Mouse (Mus musculus) liver, embryonic 15.5 days (tissue): ENCODE data around the gene Man1c1. TPM values are rescaled to one million over a fixed set of nuclear protein-coding genes. Genes with fewer than 3 reads are reported as not detected.

ENCODE experiments used
- ATAC-seq: fragments of 200-750 bp; cut with Nextera tagmentation; 2 replicates; pipeline ENCODE4 v1.8.0; 2017; ENCODE audit warnings: moderate number of reproducible peaks, mild to moderate bottlenecking, moderate library complexity; ENCODE audit not compliant: insufficient read depth
- H3K27ac ChIP-seq: fragments of 300-500 bp; sonication (generic); replicated peaks from 2 replicates; pipeline ENCODE4 v1.5.1; 2015; ENCODE audit warnings: mild to moderate bottlenecking, inconsistent platforms
- H3K27me3 ChIP-seq: fragments of 300-500 bp; sonication (generic); 2 replicates; pipeline ENCODE4 v1.6.1; 2015; ENCODE audit warnings: mild to moderate bottlenecking, inconsistent platforms
- H3K36me3 ChIP-seq: fragments of 300-500 bp; sonication (generic); replicated peaks from 2 replicates; pipeline ENCODE4 v1.6.1; 2015; ENCODE audit warnings: moderate library complexity, mild to moderate bottlenecking, inconsistent platforms
- H3K4me1 ChIP-seq: fragments of 300-500 bp; sonication (generic); replicated peaks from 2 replicates; pipeline ENCODE4 v1.6.1; 2015; ENCODE audit warnings: inconsistent platforms
- H3K4me2 ChIP-seq: fragments of 300-500 bp; sonication (generic); 2 replicates; pipeline ENCODE4 v1.6.1; 2015; ENCODE audit warnings: moderate library complexity, mild to moderate bottlenecking, inconsistent platforms
- H3K4me3 ChIP-seq: fragments of 300-500 bp; sonication (generic); replicated peaks from 2 replicates; pipeline ENCODE4 v1.5.1; 2015; ENCODE audit warnings: mild to moderate bottlenecking, inconsistent platforms
- H3K9ac ChIP-seq: fragments of 300-500 bp; sonication (generic); 2 replicates; pipeline ENCODE4 v1.6.1; 2015; ENCODE audit warnings: moderate library complexity, mild to moderate bottlenecking, inconsistent platforms
- H3K9me3 ChIP-seq: fragments of 300-500 bp; sonication (generic); replicated peaks from 2 replicates; pipeline ENCODE4 v1.6.1; 2016; ENCODE audit warnings: inconsistent platforms
- WGBS: fragments of 180-500 bp; shearing (Covaris S2); methylation state at CpG from one replicate; pipeline ENCODE4 v1.1.7; 2015; ENCODE audit warnings: mixed read lengths; ENCODE audit not compliant: insufficient replicate concordance; 5-methylcytosine and 5-hydroxymethylcytosine counted together
- polyA plus RNA-seq: library from polyadenylated mRNA; unstranded; fragments of >200 nt; fragmentation: Nextera tagmentation; extraction: Ambion mirVana; gene quantifications from 2 replicates; pipeline ENCODE4 v1.2.1, GENCODE M21; 2015

Man1c1 gene
- polyA plus RNA-seq, 1 experiment from 2014 or later: 1.4 TPM

DNA sequence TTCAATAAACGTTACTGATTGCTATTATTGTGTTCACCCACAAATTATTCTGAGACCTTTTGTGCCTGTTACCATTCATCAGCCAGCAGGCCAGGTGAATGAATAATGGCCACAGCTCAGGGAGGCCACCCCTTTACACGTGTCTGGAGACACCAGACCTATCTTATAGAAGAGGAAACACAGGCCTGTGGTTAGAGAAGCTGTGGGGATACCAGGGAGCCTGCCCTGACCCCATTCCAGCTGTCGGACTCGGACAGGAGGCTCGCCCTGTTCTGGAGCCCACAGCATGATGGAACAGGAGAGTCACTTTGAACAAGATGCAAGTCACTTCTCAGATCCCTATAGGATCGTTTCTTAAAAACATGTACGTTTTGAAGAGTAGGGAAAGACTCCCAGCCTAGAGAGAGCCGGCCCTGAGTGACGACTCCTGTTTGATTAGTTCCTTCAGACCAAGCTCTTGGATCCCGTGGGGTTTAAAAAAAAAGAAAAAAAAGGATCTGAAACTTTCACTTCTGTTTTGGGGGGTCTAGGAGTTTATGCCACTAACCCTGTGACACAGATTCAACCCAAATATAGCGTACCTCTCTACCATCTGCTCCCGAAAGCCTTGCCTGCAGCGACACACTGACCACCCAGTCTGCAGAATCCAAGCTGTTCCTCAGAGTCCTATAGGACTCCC is 85.1 kb downstream of the Man1c1 start:
- 0 out of 2 replicates have a peak overlapping the region, but pooled peaks have one; percentile 4 for H3K27ac ChIP-seq
- H3K9ac ChIP-seq: no peak overlapping the region
- no peak overlapping the region for H3K4me3 ChIP-seq
- H3K27me3 ChIP-seq: no peaks in the 10 kb centered on the region
- WGBS: 51% methylated on average over 13 of the region's 13 CpGs
- ATAC-seq: no peak
- no peak overlapping the region for H3K4me2 ChIP-seq
- no peaks in the 10 kb centered on the region for H3K36me3 ChIP-seq
- H3K4me1 ChIP-seq: peaks cover under 1% of the 10 kb centered on the region; the same call in 1 of the 2 replicates
- no peaks in the 10 kb centered on the region for H3K9me3 ChIP-seq

DNA sequence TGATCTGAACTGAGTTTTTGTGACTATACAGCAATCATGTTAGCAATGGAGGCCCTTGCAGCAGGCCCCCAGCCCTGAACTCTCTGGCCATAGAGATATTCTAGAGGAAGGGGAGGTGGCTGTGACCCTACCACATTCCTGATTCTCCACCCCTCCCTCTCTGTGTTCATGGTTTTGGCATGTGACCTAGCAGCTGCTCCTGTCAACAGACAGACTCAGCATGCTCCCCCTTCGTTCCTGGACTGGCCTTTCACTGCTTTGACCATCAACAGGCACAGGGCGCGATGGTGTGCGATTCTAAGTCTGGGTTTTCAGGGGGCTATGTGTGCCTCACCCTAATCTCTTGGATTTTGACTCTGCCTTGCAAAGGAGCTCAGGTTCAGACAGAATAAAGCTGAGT is 86.3 kb downstream of the Man1c1 start:
- no peak for ATAC-seq
- Histone ChIP-seq H3K36me3 (no peaks in the 10 kb centered on the region), H3K4me2 (no peak overlapping the region), H3K9ac (no peak overlapping the region), H3K9me3 (no peaks in the 10 kb centered on the region), H3K4me3 (no peak overlapping the region), H3K4me1 (no peaks in the 10 kb centered on the region), H3K27ac (no peak overlapping the region), H3K27me3 (no peaks in the 10 kb centered on the region)
- 78% methylated on average over 4 of the region's 4 CpGs for WGBS

DNA sequence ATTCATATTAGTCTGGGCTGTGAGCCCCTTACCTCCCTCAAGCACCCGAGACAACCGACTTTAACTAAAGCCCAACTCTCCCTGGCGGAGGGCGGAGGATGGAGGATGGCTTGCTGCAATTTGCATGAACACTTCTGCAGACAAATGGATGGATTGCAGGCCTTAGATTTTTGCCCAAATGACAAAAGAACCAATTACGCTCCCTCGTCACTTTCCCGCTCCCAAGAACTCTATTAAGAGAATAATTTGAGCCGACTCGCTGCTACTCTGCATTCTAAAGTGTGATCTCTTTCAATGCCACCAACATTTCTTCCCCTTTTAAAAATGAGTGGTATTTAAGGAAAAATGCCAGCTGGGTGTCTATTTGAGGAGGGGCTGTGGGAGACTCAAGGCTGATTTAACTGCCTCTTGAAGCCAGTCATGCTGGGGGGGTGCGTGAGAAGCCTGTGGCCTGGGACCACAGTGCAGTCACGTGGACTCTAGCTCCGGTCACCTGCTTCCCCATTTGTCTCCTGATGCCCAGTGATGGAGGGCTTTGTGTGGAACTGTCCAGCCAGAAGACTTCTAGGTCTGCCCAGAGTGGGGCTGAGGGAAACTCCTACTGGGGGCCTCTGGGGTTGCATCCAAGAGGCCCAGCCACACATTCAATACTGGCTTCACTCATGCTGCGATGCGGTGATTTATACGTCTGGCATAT is 88.0 kb downstream of the Man1c1 start:
- Histone ChIP-seq H3K9ac (no peak overlapping the region), H3K27ac (no peak overlapping the region), H3K9me3 (no peaks in the 10 kb centered on the region), H3K4me3 (no peak overlapping the region), H3K27me3 (no peaks in the 10 kb centered on the region), H3K36me3 (no peaks in the 10 kb centered on the region), H3K4me2 (no peak overlapping the region), H3K4me1 (peaks cover 4% of the 10 kb centered on the region; the same call in 1 of the 2 replicates)
- 74% methylated on average over 15 of the region's 15 CpGs for WGBS
- ATAC-seq: no peak

DNA sequence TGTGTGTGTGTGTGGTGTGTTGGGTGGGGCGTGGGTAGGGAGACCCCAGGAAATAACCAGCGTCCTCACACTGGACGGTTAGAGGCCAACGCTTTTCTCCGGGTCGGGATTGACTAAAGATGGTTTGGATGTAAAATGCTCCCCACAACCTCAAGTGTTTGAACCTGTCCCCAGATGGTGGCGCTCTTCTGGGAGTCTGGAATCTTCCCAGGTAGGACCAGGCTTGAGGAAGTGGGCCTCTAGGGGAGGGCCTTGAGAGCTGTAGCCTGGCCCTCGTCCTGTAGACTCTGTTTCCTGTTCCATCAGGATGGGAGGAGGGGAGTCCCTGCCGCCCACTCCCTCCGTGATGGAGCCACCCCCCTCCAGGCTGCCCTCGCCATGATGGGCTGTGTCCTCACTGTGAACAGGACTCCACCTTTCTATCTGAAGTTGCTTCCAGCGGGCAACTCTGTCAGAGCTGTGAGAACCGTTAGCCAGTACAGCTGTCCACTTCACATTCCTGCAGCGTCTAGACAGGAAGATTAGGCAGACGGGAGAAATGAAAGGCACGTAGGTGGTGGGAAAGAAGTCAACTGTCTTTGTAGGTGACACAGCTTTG is 91.9 kb downstream of the Man1c1 start:
- H3K4me3 ChIP-seq: no peak overlapping the region
- H3K27me3 ChIP-seq: no peaks in the 10 kb centered on the region
- WGBS: 47% methylated on average over 16 of the region's 16 CpGs
- H3K36me3 ChIP-seq: no peaks in the 10 kb centered on the region
- no peak overlapping the region for H3K27ac ChIP-seq
- H3K9me3 ChIP-seq: no peaks in the 10 kb centered on the region
- ATAC-seq: peak; percentile 22; the same call in 1 of the 2 replicates
- peaks cover 4% of the 10 kb centered on the region; the same call in 1 of the 2 replicates for H3K4me1 ChIP-seq
- no peak overlapping the region for H3K9ac ChIP-seq
- H3K4me2 ChIP-seq: no peak overlapping the region

DNA sequence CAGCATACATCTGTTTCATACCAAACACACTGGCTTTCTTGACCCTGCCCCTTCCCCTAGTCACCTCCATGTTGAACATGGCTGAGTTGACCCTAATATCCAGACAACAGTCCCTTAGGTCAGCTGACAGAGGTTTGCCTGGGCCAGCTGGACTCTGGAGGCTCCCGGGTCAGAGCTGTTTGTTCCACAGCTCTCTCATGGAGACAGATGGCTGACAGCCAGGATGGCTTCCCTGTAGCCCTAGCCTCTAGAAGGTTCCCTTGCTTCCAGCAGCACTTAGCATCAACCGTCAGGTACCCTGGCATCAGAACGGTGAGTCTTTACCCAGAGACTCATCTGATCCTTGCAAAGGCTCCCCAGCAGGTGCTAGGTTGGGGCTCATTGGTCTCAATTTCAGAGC is 93.5 kb downstream of the Man1c1 start:
- no peak overlapping the region for H3K4me2 ChIP-seq
- 71% methylated on average over 3 of the region's 3 CpGs for WGBS
- H3K27me3 ChIP-seq: no peaks in the 10 kb centered on the region
- ATAC-seq: no peak
- no peak overlapping the region for H3K9ac ChIP-seq
- H3K4me3 ChIP-seq: no peak overlapping the region
- peaks cover 17% of the 10 kb centered on the region for H3K4me1 ChIP-seq
- no peaks in the 10 kb centered on the region for H3K9me3 ChIP-seq
- H3K36me3 ChIP-seq: no peaks in the 10 kb centered on the region
- H3K27ac ChIP-seq: no peak overlapping the region

DNA sequence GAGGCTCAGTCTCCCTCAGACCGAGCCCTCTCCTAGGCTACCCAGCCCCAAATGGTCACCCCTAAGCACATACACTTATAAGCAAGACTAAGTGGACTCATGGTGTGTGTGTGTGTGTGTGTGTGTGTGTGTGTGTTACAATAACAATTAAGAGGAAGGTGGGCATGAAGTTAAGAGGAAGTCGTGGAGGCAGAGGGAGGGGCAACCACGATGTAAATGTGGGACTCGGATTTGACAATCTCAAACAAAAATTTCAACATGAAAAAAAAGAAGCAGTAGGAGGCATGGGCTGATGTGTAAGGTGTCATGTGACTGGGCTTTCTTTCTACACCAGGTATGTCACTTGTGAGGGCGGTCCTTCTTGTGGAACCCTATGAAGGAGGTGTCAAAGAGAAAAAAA is 96.4 kb downstream of the Man1c1 start:
- Histone ChIP-seq H3K4me1 (peaks cover 30% of the 10 kb centered on the region), H3K9me3 (no peaks in the 10 kb centered on the region), H3K27ac (no peak overlapping the region), H3K4me2 (no peak overlapping the region), H3K36me3 (no peaks in the 10 kb centered on the region), H3K27me3 (no peaks in the 10 kb centered on the region), H3K4me3 (no peak overlapping the region), H3K9ac (no peak overlapping the region)
- 45% methylated on average over 5 of the region's 5 CpGs for WGBS
- ATAC-seq: no peak

DNA sequence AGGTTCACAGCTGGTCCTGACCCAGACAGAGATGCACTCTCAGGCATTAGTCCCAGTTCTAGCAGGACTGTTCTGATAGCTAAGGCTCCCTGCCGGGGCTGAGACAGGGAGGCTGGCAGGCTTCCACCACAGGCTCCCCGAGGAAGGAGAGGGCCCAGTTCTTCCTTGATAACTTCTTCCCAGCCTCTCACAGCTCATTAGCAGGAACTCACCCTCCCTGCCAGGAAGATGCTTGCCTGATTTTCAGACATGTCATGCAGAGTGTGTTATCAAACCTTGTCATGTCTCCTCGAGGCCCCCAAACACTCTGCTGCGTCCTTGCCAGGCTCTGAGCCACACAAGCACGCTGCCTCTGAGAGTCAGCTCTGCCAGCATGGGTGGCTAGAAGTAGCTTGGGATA is 98.0 kb downstream of the Man1c1 start:
- H3K27ac ChIP-seq: no peak overlapping the region
- no peaks in the 10 kb centered on the region for H3K36me3 ChIP-seq
- H3K9me3 ChIP-seq: no peaks in the 10 kb centered on the region
- H3K4me2 ChIP-seq: no peak overlapping the region
- H3K27me3 ChIP-seq: no peaks in the 10 kb centered on the region
- H3K4me1 ChIP-seq: peaks cover 41% of the 10 kb centered on the region
- no peak for ATAC-seq
- H3K9ac ChIP-seq: no peak overlapping the region
- H3K4me3 ChIP-seq: no peak overlapping the region
- WGBS: 14% methylated on average over 5 of the region's 5 CpGs

DNA sequence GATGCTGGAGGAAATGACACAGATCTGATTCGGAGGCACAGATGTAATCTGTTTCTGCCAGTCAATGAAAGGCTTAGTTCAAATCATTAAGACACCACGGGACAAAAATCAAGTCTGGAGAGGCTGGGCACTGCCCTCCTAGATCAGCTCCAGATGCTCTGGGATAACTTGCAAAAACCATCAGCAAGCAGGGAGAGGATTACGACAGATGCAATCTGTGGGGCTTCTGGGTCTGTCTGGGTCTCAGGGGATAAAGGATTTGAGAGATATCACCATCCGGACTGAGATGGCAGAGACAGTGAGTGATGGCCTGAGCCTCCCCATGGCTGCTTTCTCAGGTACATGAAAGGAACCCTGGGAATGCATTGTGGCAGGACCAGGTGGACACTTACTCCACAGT is 99.6 kb downstream of the Man1c1 start:
- Histone ChIP-seq H3K4me1 (peaks cover 46% of the 10 kb centered on the region), H3K9ac (no peak overlapping the region), H3K4me2 (no peak overlapping the region), H3K36me3 (no peaks in the 10 kb centered on the region), H3K4me3 (no peak overlapping the region), H3K27ac (no peak overlapping the region), H3K9me3 (no peaks in the 10 kb centered on the region), H3K27me3 (no peaks in the 10 kb centered on the region)
- WGBS: 55% methylated on average over 4 of the region's 4 CpGs
- ATAC-seq: no peak

DNA sequence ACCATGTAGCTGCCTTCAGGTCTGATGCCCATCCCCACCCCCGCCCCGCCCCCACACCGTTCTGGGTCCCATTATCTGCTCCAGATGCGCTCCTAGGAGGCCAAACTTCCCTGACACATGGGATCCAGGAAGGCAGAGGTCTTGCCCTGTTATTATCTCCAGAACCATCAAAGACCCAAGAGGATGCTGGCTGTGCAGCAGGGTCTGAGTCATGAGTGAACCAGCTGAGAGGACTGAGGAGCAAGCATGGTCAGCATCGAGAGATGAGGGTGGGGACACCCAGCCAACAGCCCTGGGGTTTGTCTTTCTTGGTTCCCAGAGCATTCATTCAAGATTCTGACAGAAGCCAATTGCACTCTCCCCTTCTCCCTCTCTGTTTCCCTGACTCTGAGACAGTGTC is 100.5 kb downstream of the Man1c1 start:
- no peaks in the 10 kb centered on the region for H3K9me3 ChIP-seq
- H3K4me1 ChIP-seq: peaks cover 46% of the 10 kb centered on the region
- no peak for ATAC-seq
- H3K4me3 ChIP-seq: no peak overlapping the region
- H3K27ac ChIP-seq: no peak overlapping the region
- H3K4me2 ChIP-seq: no peak overlapping the region
- 28% methylated on average over 5 of the region's 5 CpGs for WGBS
- no peaks in the 10 kb centered on the region for H3K36me3 ChIP-seq
- no peaks in the 10 kb centered on the region for H3K27me3 ChIP-seq
- H3K9ac ChIP-seq: no peak overlapping the region

DNA sequence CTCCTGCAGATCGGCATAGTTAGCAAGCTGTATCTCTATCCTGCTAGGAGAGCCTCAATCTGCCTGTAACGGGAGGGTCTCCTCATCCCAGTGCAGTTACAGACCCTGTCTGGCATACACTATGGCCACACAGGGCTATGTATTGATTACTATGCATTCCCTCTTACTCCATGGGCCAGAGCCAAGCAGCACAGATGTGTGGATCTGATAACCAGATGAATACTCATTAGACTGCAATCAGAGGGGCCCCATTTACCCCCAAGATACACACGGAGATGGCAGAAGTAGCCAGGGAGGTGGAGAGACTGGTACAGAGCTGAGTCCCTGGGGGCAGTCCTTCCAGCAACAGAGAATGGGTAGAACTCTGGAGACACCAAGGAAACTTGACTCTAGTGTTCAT is 101.5 kb downstream of the Man1c1 start:
- peak overlapping the region; percentile 30 for H3K4me2 ChIP-seq
- no peak for ATAC-seq
- no peaks in the 10 kb centered on the region for H3K9me3 ChIP-seq
- H3K36me3 ChIP-seq: no peaks in the 10 kb centered on the region
- H3K9ac ChIP-seq: no peak overlapping the region
- WGBS: 20% methylated on average over 3 of the region's 3 CpGs
- H3K4me3 ChIP-seq: no peak overlapping the region
- no peak overlapping the region for H3K27ac ChIP-seq
- peaks cover 46% of the 10 kb centered on the region for H3K4me1 ChIP-seq
- H3K27me3 ChIP-seq: no peaks in the 10 kb centered on the region

DNA sequence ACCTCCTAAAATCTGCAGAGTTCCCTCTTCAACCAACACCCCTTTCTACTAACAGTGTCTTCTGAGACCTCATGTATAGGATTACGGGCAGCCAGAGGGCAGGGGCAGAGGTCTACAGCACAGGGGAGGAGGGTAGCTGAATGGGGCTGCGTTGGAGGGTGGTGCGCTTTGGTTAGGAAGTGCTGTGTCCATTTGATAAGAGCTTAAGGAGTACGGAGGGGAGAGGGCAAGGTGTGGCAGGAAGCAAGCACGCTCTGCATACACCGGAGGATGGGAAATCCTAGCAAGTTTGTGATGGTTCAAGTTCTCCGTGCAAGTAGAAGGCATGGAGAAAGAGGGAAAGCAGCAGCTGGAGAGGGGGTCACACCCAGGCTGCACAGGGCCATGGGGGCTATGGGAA is 102.1 kb downstream of the Man1c1 start:
- H3K9ac ChIP-seq: no peak overlapping the region
- 14% methylated on average over 7 of the region's 7 CpGs for whole genome bisulfite sequencing
- peaks cover 46% of the 10 kb centered on the region for H3K4me1 ChIP-seq
- ATAC-seq: peak; percentile 69
- no peaks in the 10 kb centered on the region for H3K27me3 ChIP-seq
- no peaks in the 10 kb centered on the region for H3K36me3 ChIP-seq
- no peaks in the 10 kb centered on the region for H3K9me3 ChIP-seq
- no peak overlapping the region for H3K4me3 ChIP-seq
- peak overlapping the region; percentile 30 for H3K4me2 ChIP-seq
- H3K27ac ChIP-seq: no peak overlapping the region
